Mouse (Mus musculus) heart, embryonic 11.5 days (tissue): ENCODE measurements at regions not wholly inside any gene's neighbourhood (a gene's known extent, or its start where the extent isn't known, plus 50 kb on each side); places are given as distances from the start of the nearest gene placed in this dataset.

Experiments
- ATAC-seq: fragments of 200-750 bp; cut with Nextera tagmentation; replicated peaks from 2 replicates; pipeline ENCODE4 v1.8.0; 2017; ENCODE audit warnings: moderate library complexity; ENCODE audit not compliant: insufficient number of reproducible peaks, low FRiP score, low TSS enrichment
- H3K27ac ChIP-seq: fragments of 300-500 bp; sonication (generic); 2 replicates; pipeline ENCODE4 v1.5.1; 2014; ENCODE audit warnings: mild to moderate bottlenecking, low read depth, low read length
- H3K27me3 ChIP-seq: fragments of 300-500 bp; sonication (generic); 2 replicates; pipeline ENCODE4 v1.6.1; 2014; ENCODE audit warnings: mild to moderate bottlenecking, low read length, mixed read lengths; ENCODE audit not compliant: control insufficient read depth, insufficient read depth
- H3K36me3 ChIP-seq: fragments of 300-500 bp; sonication (generic); 2 replicates; pipeline ENCODE4 v1.6.1; 2014; ENCODE audit warnings: mild to moderate bottlenecking, low read length, moderate library complexity, mixed read lengths; ENCODE audit not compliant: control insufficient read depth, insufficient read depth
- H3K4me1 ChIP-seq: fragments of 300-500 bp; sonication (generic); 2 replicates; pipeline ENCODE4 v1.6.1; 2014; ENCODE audit warnings: low read length; ENCODE audit not compliant: control insufficient read depth, insufficient read depth
- H3K4me2 ChIP-seq: fragments of 300-500 bp; sonication (generic); 2 replicates; pipeline ENCODE4 v1.6.1; 2014; ENCODE audit warnings: mild to moderate bottlenecking, moderate library complexity
- H3K4me3 ChIP-seq: fragments of 300-500 bp; sonication (generic); 2 replicates; pipeline ENCODE4 v1.5.1; 2014; ENCODE audit warnings: low read depth, low read length
- H3K9ac ChIP-seq: fragments of 300-500 bp; sonication (generic); 2 replicates; pipeline ENCODE4 v1.6.1; 2014; ENCODE audit warnings: mild to moderate bottlenecking, low read depth, low read length, moderate library complexity
- H3K9me3 ChIP-seq: fragments of 300-500 bp; sonication (generic); replicated peaks from 2 replicates; pipeline ENCODE4 v1.6.1; 2016; ENCODE audit warnings: low read length; ENCODE audit not compliant: control insufficient read depth
- WGBS: fragments of 180-500 bp; shearing (Covaris S2); extraction: QIAGEN DNeasy Blood & Tissue Kit; methylation state at CpG from one replicate; pipeline ENCODE4 v1.1.7; 2014; ENCODE audit not compliant: insufficient replicate concordance; 5-methylcytosine and 5-hydroxymethylcytosine counted together

GRCm38 (mm10) chr5:90088541-90088940 is 135.3 kb downstream of the Cox18 start:
- no peaks in the 10 kb centered on the region for H3K4me1 ChIP-seq
- H3K4me2 ChIP-seq: no peak overlapping the region
- H3K9ac ChIP-seq: no peak overlapping the region
- no peaks in the 10 kb centered on the region for H3K9me3 ChIP-seq
- no peak for ATAC-seq
- H3K27me3 ChIP-seq: no peaks in the 10 kb centered on the region
- H3K4me3 ChIP-seq: no peak overlapping the region
- H3K27ac ChIP-seq: no peak overlapping the region
- H3K36me3 ChIP-seq: no peaks in the 10 kb centered on the region
- 88% methylated on average over 7 of the region's 7 CpGs for WGBS

GRCm38 (mm10) chr5:90086491-90086890 is 137.3 kb downstream of the Cox18 start:
- H3K9ac ChIP-seq: no peak overlapping the region
- no peak overlapping the region for H3K4me3 ChIP-seq
- no peak overlapping the region for H3K27ac ChIP-seq
- no peaks in the 10 kb centered on the region for H3K9me3 ChIP-seq
- H3K27me3 ChIP-seq: no peaks in the 10 kb centered on the region
- H3K4me1 ChIP-seq: no peaks in the 10 kb centered on the region
- no peak for ATAC-seq
- no peak overlapping the region for H3K4me2 ChIP-seq
- WGBS: 81% methylated on average over 6 of the region's 6 CpGs
- H3K36me3 ChIP-seq: no peaks in the 10 kb centered on the region

GRCm38 (mm10) chr5:90077025-90077536 is 146.7 kb downstream of the Cox18 start:
- H3K27me3 ChIP-seq: no peaks in the 10 kb centered on the region
- WGBS: 82% methylated on average over 6 of the region's 6 CpGs
- no peak for ATAC-seq

GRCm38 (mm10) chr5:90075629-90076349 is 148.0 kb downstream of the Cox18 start:
- H3K4me2 ChIP-seq: no peak overlapping the region
- no peak overlapping the region for H3K4me3 ChIP-seq
- no peaks in the 10 kb centered on the region for H3K36me3 ChIP-seq
- H3K9ac ChIP-seq: no peak overlapping the region
- no peak overlapping the region for H3K27ac ChIP-seq
- ATAC-seq: no peak
- no peaks in the 10 kb centered on the region for H3K27me3 ChIP-seq
- WGBS: 87% methylated on average over 11 of the region's 11 CpGs
- no peaks in the 10 kb centered on the region for H3K9me3 ChIP-seq
- H3K4me1 ChIP-seq: no peaks in the 10 kb centered on the region

More at GRCm38 (mm10) chr5:90077025-90077536, 146.7 kb downstream of the Cox18 start:
- H3K9ac ChIP-seq: no peak overlapping the region
- no peak overlapping the region for H3K27ac ChIP-seq
- no peak overlapping the region for H3K4me2 ChIP-seq
- H3K36me3 ChIP-seq: no peaks in the 10 kb centered on the region
- H3K4me1 ChIP-seq: no peaks in the 10 kb centered on the region
- no peak overlapping the region for H3K4me3 ChIP-seq
- H3K9me3 ChIP-seq: no peaks in the 10 kb centered on the region

GRCm38 (mm10) chr5:90071806-90072205 is 152.0 kb downstream of the Cox18 start:
- H3K9ac ChIP-seq: no peak overlapping the region
- 80% methylated on average over 2 of the region's 2 CpGs for WGBS
- no peak overlapping the region for H3K4me3 ChIP-seq
- H3K4me1 ChIP-seq: no peaks in the 10 kb centered on the region
- no peak overlapping the region for H3K27ac ChIP-seq
- no peak overlapping the region for H3K4me2 ChIP-seq
- no peaks in the 10 kb centered on the region for H3K27me3 ChIP-seq
- no peaks in the 10 kb centered on the region for H3K9me3 ChIP-seq
- no peak for ATAC-seq
- no peaks in the 10 kb centered on the region for H3K36me3 ChIP-seq

- no peak overlapping the region for H3K4me3 ChIP-seq
- no peaks in the 10 kb centered on the region for H3K36me3 ChIP-seq
- H3K27me3 ChIP-seq: no peaks in the 10 kb centered on the region
- no peaks in the 10 kb centered on the region for H3K9me3 ChIP-seq
- H3K4me2 ChIP-seq: no peak overlapping the region
- H3K9ac ChIP-seq: no peak overlapping the region
- no peaks in the 10 kb centered on the region for H3K4me1 ChIP-seq
- H3K27ac ChIP-seq: no peak overlapping the region
- ATAC-seq: no peak
These were observed 155.2 kb downstream of the Cox18 start for GRCm38 (mm10) chr5:90068601-90069000.

GRCm38 (mm10) chr5:90067817-90068216 is 156.0 kb downstream of the Cox18 start:
- Histone ChIP-seq H3K4me3 (no peak overlapping the region), H3K27ac (no peak overlapping the region), H3K9ac (no peak overlapping the region), H3K4me1 (no peaks in the 10 kb centered on the region), H3K36me3 (no peaks in the 10 kb centered on the region), H3K9me3 (no peaks in the 10 kb centered on the region), H3K27me3 (no peaks in the 10 kb centered on the region), H3K4me2 (no peak overlapping the region)
- ATAC-seq: no peak
- WGBS: 67% methylated on average over 7 of the region's 7 CpGs

- no peak overlapping the region for H3K4me3 ChIP-seq
- H3K27me3 ChIP-seq: no peaks in the 10 kb centered on the region
- ATAC-seq: no peak
- no peak overlapping the region for H3K4me2 ChIP-seq
- no peak overlapping the region for H3K27ac ChIP-seq
- no peaks in the 10 kb centered on the region for H3K4me1 ChIP-seq
- WGBS: 62% methylated on average over 6 of the region's 6 CpGs
- H3K36me3 ChIP-seq: no peaks in the 10 kb centered on the region
- no peak overlapping the region for H3K9ac ChIP-seq
- no peaks in the 10 kb centered on the region for H3K9me3 ChIP-seq
These were observed 157.8 kb downstream of the Cox18 start for GRCm38 (mm10) chr5:90065884-90066615.
